Mouse (Mus musculus) T-helper 2 cell (primary cell): ENCODE measurements around the gene Grin2b.

Source experiments
- in situ Hi-C: fragments of 300-600 bp; cut with MboI, MseI; formaldehyde crosslinking; loops from one replicate; pipeline ENCODE4 v1.15.1; 2025; ENCODE audit warnings: high pct_unique_total_duplicates

The Grin2b gene

GRCm38 (mm10) chr6:135907540-135908320, 265.6 kb downstream of the Grin2b start:
- in situ Hi-C loops = no loop called here

- in situ Hi-C loops = no loop called here
These were observed 266.2 kb downstream of the Grin2b start for GRCm38 (mm10) chr6:135907137-135907536.

- in situ Hi-C loops = no loop called here
These were observed 268.9 kb downstream of the Grin2b start for GRCm38 (mm10) chr6:135904391-135904790.

- in situ Hi-C loops = no loop called here
These were observed 272.9 kb downstream of the Grin2b start for GRCm38 (mm10) chr6:135900410-135900809.

- in situ Hi-C loops = no loop called here
These were observed 274.1 kb downstream of the Grin2b start for GRCm38 (mm10) chr6:135899225-135899624.

GRCm38 (mm10) chr6:135894793-135895228, 278.5 kb downstream of the Grin2b start:
- in situ Hi-C loops = no loop called here

GRCm38 (mm10) chr6:135882611-135883010, 290.7 kb downstream of the Grin2b start:
- in situ Hi-C loops = no loop called here

GRCm38 (mm10) chr6:135876163-135876726, 297.1 kb downstream of the Grin2b start:
- in situ Hi-C loops = no loop called here

GRCm38 (mm10) chr6:135874626-135875025, 298.7 kb downstream of the Grin2b start:
- in situ Hi-C loops = no loop called here

GRCm38 (mm10) chr6:135865832-135866231, 307.5 kb downstream of the Grin2b start:
- in situ Hi-C loops = no loop called here

- in situ Hi-C loops = no loop called here
These were observed 309.3 kb downstream of the Grin2b start for GRCm38 (mm10) chr6:135863965-135864364.

- in situ Hi-C loops = no loop called here
These were observed 313.8 kb downstream of the Grin2b start for GRCm38 (mm10) chr6:135859502-135859901.

GRCm38 (mm10) chr6:135854173-135854591, 319.1 kb downstream of the Grin2b start:
- in situ Hi-C loops = no loop called here

GRCm38 (mm10) chr6:135843755-135844154, 329.6 kb downstream of the Grin2b start:
- in situ Hi-C loops = loop anchor here (25.0 kb wide), 1 partner anchor 406 kb away; no protein-coding TSS in a partner anchor

GRCm38 (mm10) chr6:135836353-135836752, 337.0 kb downstream of the Grin2b start:
- in situ Hi-C loops = loop anchor here (25.0 kb wide), 1 partner anchor 399 kb away; no protein-coding TSS in a partner anchor

- in situ Hi-C loops = loop anchor here (25.0 kb wide), 1 partner anchor 396 kb away; no protein-coding TSS in a partner anchor
These were observed 339.8 kb downstream of the Grin2b start for GRCm38 (mm10) chr6:135833542-135833941.

GRCm38 (mm10) chr6:135832041-135832440, 341.3 kb downstream of the Grin2b start:
- in situ Hi-C loops = loop anchor here (25.0 kb wide), 1 partner anchor 395 kb away; no protein-coding TSS in a partner anchor

- in situ Hi-C loops = loop anchor here (25.0 kb wide), 1 partner anchor 394 kb away; no protein-coding TSS in a partner anchor
These were observed 342.3 kb downstream of the Grin2b start for GRCm38 (mm10) chr6:135831032-135831431.

- in situ Hi-C loops = loop anchor here (25.0 kb wide), 1 partner anchor 392 kb away; no protein-coding TSS in a partner anchor
These were observed 343.9 kb downstream of the Grin2b start for GRCm38 (mm10) chr6:135829458-135829857.

GRCm38 (mm10) chr6:135828976-135829375, 344.3 kb downstream of the Grin2b start:
- in situ Hi-C loops = loop anchor here (25.0 kb wide), 1 partner anchor 392 kb away; no protein-coding TSS in a partner anchor

GRCm38 (mm10) chr6:135827942-135828341, 345.4 kb downstream of the Grin2b start:
- in situ Hi-C loops = loop anchor here (25.0 kb wide), 1 partner anchor 391 kb away; no protein-coding TSS in a partner anchor

GRCm38 (mm10) chr6:135827317-135827716, 346.0 kb downstream of the Grin2b start:
- in situ Hi-C loops = loop anchor here (25.0 kb wide), 1 partner anchor 390 kb away; no protein-coding TSS in a partner anchor
